Mouse (Mus musculus): ENCODE data around the gene Akr1c21.

GRCm38 (mm10) chr13:4565996-4566395 is 7.9 kb upstream of the Akr1c21 start:
- no peak for TF ChIP-seq CTCF (IDR thresholded peaks at IDR 0.05; ENCODE audit: low read depth)
- no peak for TF ChIP-seq EP300 (IDR thresholded peaks at IDR 0.05; ENCODE audit: low read depth)
